Mouse (Mus musculus): ENCODE data around the gene Caprin2. TPM values are rescaled to one million over a fixed set of nuclear protein-coding genes. Genes with fewer than 3 reads are reported as not detected.
"Not testable (repeated sequence)": the region's sequence is repeated elsewhere in the genome, so short reads cannot be mapped to it uniquely, and the experiment has no call there.

The Caprin2 gene
- polyA plus RNA-seq, 1 experiment = 24.6 TPM

- no peak for TF ChIP-seq POLR2A (IDR thresholded peaks at IDR 0.05; ENCODE audit: borderline replicate concordance, extremely low read depth, insufficient read depth, insufficient read length, poor library complexity, severe bottlenecking)
- no peak for TF ChIP-seq CTCF (IDR thresholded peaks at IDR 0.05; ENCODE audit: borderline replicate concordance, extremely low read depth, insufficient read depth, insufficient read length)
- no peak for DNase-seq (ENCODE audit: low read depth)
Measured at GRCm38 (mm10) chr6:148917672-148918071, 21.6 kb upstream of the Caprin2 start.

- TF ChIP-seq POLR2A (IDR thresholded peaks at IDR 0.05; ENCODE audit: borderline replicate concordance, extremely low read depth, insufficient read depth, insufficient read length, poor library complexity, severe bottlenecking) (no peak), CTCF (IDR thresholded peaks at IDR 0.05; ENCODE audit: borderline replicate concordance, extremely low read depth, insufficient read depth, insufficient read length) (peak; percentile 22; the same call in 1 of the 2 replicates)
- DNase-seq (ENCODE audit: low read depth) = peak; percentile 36
Measured at GRCm38 (mm10) chr6:148916817-148917216, 20.8 kb upstream of the Caprin2 start.

GRCm38 (mm10) chr6:148913938-148914337 is 17.9 kb upstream of the Caprin2 start:
- TF ChIP-seq POLR2A (IDR thresholded peaks at IDR 0.05; ENCODE audit: borderline replicate concordance, extremely low read depth, insufficient read depth, insufficient read length, poor library complexity, severe bottlenecking) (no peak), CTCF (IDR thresholded peaks at IDR 0.05; ENCODE audit: borderline replicate concordance, extremely low read depth, insufficient read depth, insufficient read length) (peak; percentile 64; the same call in 1 of the 2 replicates)
- DNase-seq (ENCODE audit: low read depth) = peak; percentile 91

- not testable (repeated sequence) for DNase-seq (ENCODE audit: low read depth)
Measured at GRCm38 (mm10) chr6:148911906-148912305, 15.9 kb upstream of the Caprin2 start.

- TF ChIP-seq POLR2A (IDR thresholded peaks at IDR 0.05; ENCODE audit: borderline replicate concordance, extremely low read depth, insufficient read depth, insufficient read length, poor library complexity, severe bottlenecking) (no peak), CTCF (IDR thresholded peaks at IDR 0.05; ENCODE audit: borderline replicate concordance, extremely low read depth, insufficient read depth, insufficient read length) (no peak)
- no peak for DNase-seq (ENCODE audit: low read depth)
Measured at GRCm38 (mm10) chr6:148906958-148907357, 10.9 kb upstream of the Caprin2 start.

- no peak for TF ChIP-seq POLR2A (IDR thresholded peaks at IDR 0.05; ENCODE audit: borderline replicate concordance, extremely low read depth, insufficient read depth, insufficient read length, poor library complexity, severe bottlenecking)
- TF ChIP-seq CTCF (IDR thresholded peaks at IDR 0.05; ENCODE audit: borderline replicate concordance, extremely low read depth, insufficient read depth, insufficient read length) = no peak
- DNase-seq (ENCODE audit: low read depth) = no peak
Measured at GRCm38 (mm10) chr6:148902728-148903127, 6.7 kb upstream of the Caprin2 start.

- TF ChIP-seq POLR2A (IDR thresholded peaks at IDR 0.05; ENCODE audit: borderline replicate concordance, extremely low read depth, insufficient read depth, insufficient read length, poor library complexity, severe bottlenecking) = no peak
- TF ChIP-seq CTCF (IDR thresholded peaks at IDR 0.05; ENCODE audit: borderline replicate concordance, extremely low read depth, insufficient read depth, insufficient read length) = no peak
- DNase-seq (ENCODE audit: low read depth) = no peak
Measured at GRCm38 (mm10) chr6:148896507-148896851, 442 bp upstream of the Caprin2 start.

GRCm38 (mm10) chr6:148894888-148895772 is 907 bp downstream of the Caprin2 start:
- DNase-seq (ENCODE audit: low read depth) = peak; percentile 23
- TF ChIP-seq CTCF (IDR thresholded peaks at IDR 0.05; ENCODE audit: borderline replicate concordance, extremely low read depth, insufficient read depth, insufficient read length) = no peak; the same call in 1 of the 2 replicates
- TF ChIP-seq POLR2A (IDR thresholded peaks at IDR 0.05; ENCODE audit: borderline replicate concordance, extremely low read depth, insufficient read depth, insufficient read length, poor library complexity, severe bottlenecking) = no peak

GRCm38 (mm10) chr6:148873911-148874310 is 22.1 kb downstream of the Caprin2 start:
- no peak for DNase-seq (ENCODE audit: low read depth)
- TF ChIP-seq CTCF (IDR thresholded peaks at IDR 0.05; ENCODE audit: borderline replicate concordance, extremely low read depth, insufficient read depth, insufficient read length) (no peak), POLR2A (IDR thresholded peaks at IDR 0.05; ENCODE audit: borderline replicate concordance, extremely low read depth, insufficient read depth, insufficient read length, poor library complexity, severe bottlenecking) (no peak)

GRCm38 (mm10) chr6:148845629-148846028 is 50.4 kb downstream of the Caprin2 start:
- TF ChIP-seq POLR2A (IDR thresholded peaks at IDR 0.05; ENCODE audit: borderline replicate concordance, extremely low read depth, insufficient read depth, insufficient read length, poor library complexity, severe bottlenecking) (no peak), CTCF (IDR thresholded peaks at IDR 0.05; ENCODE audit: borderline replicate concordance, extremely low read depth, insufficient read depth, insufficient read length) (no peak)
- DNase-seq (ENCODE audit: low read depth) = no peak

- no peak for DNase-seq (ENCODE audit: low read depth)
- TF ChIP-seq POLR2A (IDR thresholded peaks at IDR 0.05; ENCODE audit: borderline replicate concordance, extremely low read depth, insufficient read depth, insufficient read length, poor library complexity, severe bottlenecking) (no peak), CTCF (IDR thresholded peaks at IDR 0.05; ENCODE audit: borderline replicate concordance, extremely low read depth, insufficient read depth, insufficient read length) (no peak)
Measured at GRCm38 (mm10) chr6:148841760-148842159, 54.3 kb downstream of the Caprin2 start.

- no peak for TF ChIP-seq CTCF (IDR thresholded peaks at IDR 0.05; ENCODE audit: borderline replicate concordance, extremely low read depth, insufficient read depth, insufficient read length)
- no peak for TF ChIP-seq POLR2A (IDR thresholded peaks at IDR 0.05; ENCODE audit: borderline replicate concordance, extremely low read depth, insufficient read depth, insufficient read length, poor library complexity, severe bottlenecking)
- DNase-seq (ENCODE audit: low read depth) = no peak
Measured at GRCm38 (mm10) chr6:148838460-148838859, 57.6 kb downstream of the Caprin2 start.
